Mouse (Mus musculus) lung, embryonic 16.5 days (tissue): Measurements from ENCODE around the gene Rpl31. TPM values are rescaled to one million over a fixed set of nuclear protein-coding genes. Genes with fewer than 3 reads are reported as not detected.

ENCODE experiments used
- ATAC-seq: fragments of 200-750 bp; cut with Nextera tagmentation; 2 replicates; pipeline ENCODE4 v1.8.0; 2017; ENCODE audit warnings: low read depth, mild to moderate bottlenecking, moderate library complexity
- H3K27ac ChIP-seq: fragments of 300-500 bp; sonication (generic); 2 replicates; pipeline ENCODE4 v1.5.1; 2014; ENCODE audit warnings: mild to moderate bottlenecking, control low read depth, low read length
- H3K27me3 ChIP-seq: fragments of 300-500 bp; sonication (generic); 2 replicates; pipeline ENCODE4 v1.6.1; 2014; ENCODE audit warnings: low read depth, low read length, mixed read lengths; ENCODE audit not compliant: control insufficient read depth, insufficient read depth
- H3K36me3 ChIP-seq: fragments of 300-500 bp; sonication (generic); 2 replicates; pipeline ENCODE4 v1.6.1; 2014; ENCODE audit warnings: low read length; ENCODE audit not compliant: control insufficient read depth, insufficient read depth
- H3K4me1 ChIP-seq: fragments of 300-500 bp; sonication (generic); replicated peaks from 2 replicates; pipeline ENCODE4 v1.6.1; 2014; ENCODE audit warnings: low read length, mixed read lengths; ENCODE audit not compliant: control insufficient read depth, insufficient read depth
- H3K4me2 ChIP-seq: fragments of 300-500 bp; sonication (generic); 2 replicates; pipeline ENCODE4 v1.6.1; 2014; ENCODE audit warnings: low read depth, low read length, control low read depth
- H3K4me3 ChIP-seq: fragments of 300-500 bp; sonication (generic); 2 replicates; pipeline ENCODE4 v1.5.1; 2014; ENCODE audit warnings: mild to moderate bottlenecking, low read length, control low read depth
- H3K9ac ChIP-seq: fragments of 300-500 bp; sonication (generic); 2 replicates; pipeline ENCODE4 v1.6.1; 2014; ENCODE audit warnings: low read length, control low read depth
- H3K9me3 ChIP-seq: fragments of 300-500 bp; sonication (generic); 2 replicates; pipeline ENCODE4 v1.6.1; 2016; ENCODE audit warnings: low read length; ENCODE audit not compliant: control insufficient read depth
- WGBS: fragments of 180-500 bp; shearing (Covaris S2); extraction: QIAGEN DNeasy Blood & Tissue Kit; methylation state at CpG from one replicate; pipeline ENCODE4 v1.1.7; 2014; 5-methylcytosine and 5-hydroxymethylcytosine counted together
- polyA plus RNA-seq: library from polyadenylated mRNA; unstranded; fragments of >200 nt; fragmentation: Nextera tagmentation; extraction: Ambion mirVana; gene quantifications from 2 replicates; pipeline ENCODE4 v1.2.1, GENCODE M21; 2015

The Rpl31 gene
- polyA plus RNA-seq, 1 experiment from 2014 or later: 553 TPM

GRCm38 (mm10) chr1:39399228-39399627 is 31.6 kb downstream of the Rpl31 start:
- Histone ChIP-seq H3K9me3 (no peaks in the 10 kb centered on the region), H3K27me3 (no peaks in the 10 kb centered on the region), H3K4me3 (no peak overlapping the region), H3K4me1 (peaks cover 12% of the 10 kb centered on the region), H3K27ac (no peak overlapping the region), H3K36me3 (no peaks in the 10 kb centered on the region), H3K4me2 (no peak overlapping the region), H3K9ac (no peak overlapping the region)
- 0 out of 2 replicates have a peak, but pooled peaks have one; percentile 8 for ATAC-seq
- WGBS: 53% methylated on average over 4 of the region's 4 CpGs

GRCm38 (mm10) chr1:39400173-39400572 is 32.5 kb downstream of the Rpl31 start:
- H3K4me3 ChIP-seq: no peak overlapping the region
- H3K27me3 ChIP-seq: no peaks in the 10 kb centered on the region
- H3K36me3 ChIP-seq: no peaks in the 10 kb centered on the region
- H3K9me3 ChIP-seq: no peaks in the 10 kb centered on the region
- no peak overlapping the region for H3K9ac ChIP-seq
- ATAC-seq: no peak
- peaks cover 9% of the 10 kb centered on the region for H3K4me1 ChIP-seq
- H3K27ac ChIP-seq: no peak overlapping the region
- 83% methylated on average over 3 of the region's 3 CpGs for WGBS
- no peak overlapping the region for H3K4me2 ChIP-seq

GRCm38 (mm10) chr1:39407108-39407507 is 39.5 kb downstream of the Rpl31 start:
- peaks cover 20% of the 10 kb centered on the region for H3K4me1 ChIP-seq
- H3K36me3 ChIP-seq: no peaks in the 10 kb centered on the region
- no peak for ATAC-seq
- no peaks in the 10 kb centered on the region for H3K27me3 ChIP-seq
- H3K9ac ChIP-seq: no peak overlapping the region
- WGBS: 67% methylated on average over 4 of the region's 4 CpGs
- H3K9me3 ChIP-seq: no peaks in the 10 kb centered on the region
- no peak overlapping the region for H3K4me3 ChIP-seq
- no peak overlapping the region for H3K27ac ChIP-seq
- no peak overlapping the region for H3K4me2 ChIP-seq

- 80% methylated on average over 6 of the region's 6 CpGs for WGBS
- 0 out of 2 replicates have a peak, but pooled peaks have one; percentile 35 for ATAC-seq
- no peak overlapping the region for H3K27ac ChIP-seq
Measured at GRCm38 (mm10) chr1:39408123-39408522, 40.5 kb downstream of the Rpl31 start.

GRCm38 (mm10) chr1:39408668-39409067 is 41.0 kb downstream of the Rpl31 start:
- no peak overlapping the region for H3K4me2 ChIP-seq
- no peak overlapping the region for H3K9ac ChIP-seq
- no peaks in the 10 kb centered on the region for H3K36me3 ChIP-seq
- H3K4me3 ChIP-seq: no peak overlapping the region
- H3K4me1 ChIP-seq: peaks cover 20% of the 10 kb centered on the region
- no peaks in the 10 kb centered on the region for H3K9me3 ChIP-seq
- 37% methylated on average over 7 of the region's 7 CpGs for WGBS
- H3K27ac ChIP-seq: peak overlapping the region; percentile 55
- ATAC-seq: no peak
- H3K27me3 ChIP-seq: no peaks in the 10 kb centered on the region

More at GRCm38 (mm10) chr1:39408123-39408522, 40.5 kb downstream of the Rpl31 start:
- no peaks in the 10 kb centered on the region for H3K27me3 ChIP-seq
- no peaks in the 10 kb centered on the region for H3K9me3 ChIP-seq
- no peak overlapping the region for H3K9ac ChIP-seq
- H3K4me3 ChIP-seq: no peak overlapping the region
- no peaks in the 10 kb centered on the region for H3K36me3 ChIP-seq
- H3K4me1 ChIP-seq: peaks cover 20% of the 10 kb centered on the region
- no peak overlapping the region for H3K4me2 ChIP-seq

GRCm38 (mm10) chr1:39410085-39410821 is 42.6 kb downstream of the Rpl31 start:
- no peak overlapping the region for H3K4me3 ChIP-seq
- H3K9ac ChIP-seq: no peak overlapping the region
- H3K4me2 ChIP-seq: no peak overlapping the region
- peak; percentile 74 for ATAC-seq
- H3K4me1 ChIP-seq: peaks cover 20% of the 10 kb centered on the region
- H3K27ac ChIP-seq: peak overlapping the region; percentile 2
- 64% methylated on average over 19 of the region's 19 CpGs for WGBS
- no peaks in the 10 kb centered on the region for H3K36me3 ChIP-seq
- H3K27me3 ChIP-seq: no peaks in the 10 kb centered on the region
- H3K9me3 ChIP-seq: peaks cover 4% of the 10 kb centered on the region; the same call in 1 of the 2 replicates

- Histone ChIP-seq H3K9ac (peak overlapping the region; percentile 5; the same call in 1 of the 2 replicates), H3K4me3 (no peak overlapping the region), H3K4me1 (peaks cover 7% of the 10 kb centered on the region), H3K4me2 (0 out of 2 replicates have a peak overlapping the region, but pooled peaks have one; percentile 19), H3K27ac (peak overlapping the region; percentile 78), H3K36me3 (no peaks in the 10 kb centered on the region), H3K27me3 (no peaks in the 10 kb centered on the region), H3K9me3 (peaks cover 4% of the 10 kb centered on the region; the same call in 1 of the 2 replicates)
- WGBS: 7% methylated on average over 12 of the region's 12 CpGs
- ATAC-seq: peak; percentile 93
Measured at GRCm38 (mm10) chr1:39417817-39418216, 50.2 kb downstream of the Rpl31 start.

- no peak overlapping the region for H3K9ac ChIP-seq
- no peak overlapping the region for H3K4me3 ChIP-seq
- no peaks in the 10 kb centered on the region for H3K27me3 ChIP-seq
- no peak overlapping the region for H3K4me2 ChIP-seq
- no peaks in the 10 kb centered on the region for H3K36me3 ChIP-seq
- no peak for ATAC-seq
- 79% methylated on average over 9 of the region's 9 CpGs for WGBS
- peaks cover 7% of the 10 kb centered on the region for H3K4me1 ChIP-seq
- peaks cover 4% of the 10 kb centered on the region; the same call in 1 of the 2 replicates for H3K9me3 ChIP-seq
- H3K27ac ChIP-seq: no peak overlapping the region
Measured at GRCm38 (mm10) chr1:39418852-39419251, 51.2 kb downstream of the Rpl31 start.

GRCm38 (mm10) chr1:39420987-39421386 is 53.3 kb downstream of the Rpl31 start:
- Histone ChIP-seq H3K4me3 (no peak overlapping the region), H3K27ac (no peak overlapping the region), H3K4me2 (no peak overlapping the region), H3K9ac (no peak overlapping the region), H3K27me3 (no peaks in the 10 kb centered on the region), H3K9me3 (no peaks in the 10 kb centered on the region), H3K4me1 (peaks cover 9% of the 10 kb centered on the region), H3K36me3 (no peaks in the 10 kb centered on the region)
- WGBS: 90% methylated on average over 6 of the region's 6 CpGs
- ATAC-seq: no peak
